Mouse (Mus musculus): ENCODE measurements at regions not wholly inside any gene's neighbourhood (a gene's known extent, or its start where the extent isn't known, plus 50 kb on each side); places are given as distances from the start of the nearest gene placed in this dataset.

GRCm38 (mm10) chr1:107677404-107677803 lies 87.6 kb downstream of the Serpinb8 start:
- Histone ChIP-seq H3K4me2 (replicated peaks) (no peak overlapping the region), H3K9ac (replicated peaks) (no peak overlapping the region), H3K27me3 (no peaks in the 10 kb centered on the region), H3K36me3 (no peaks in the 10 kb centered on the region), H3K4me1 (replicated peaks) (no peaks in the 10 kb centered on the region), H3K4me3 (replicated peaks) (no peak overlapping the region), H3K27ac (no peak overlapping the region), H3K9me3 (no peaks in the 10 kb centered on the region)
- WGBS, result 81% methylated on average over 2 of the region's 2 CpGs
- ATAC-seq, result no peak

DNA sequence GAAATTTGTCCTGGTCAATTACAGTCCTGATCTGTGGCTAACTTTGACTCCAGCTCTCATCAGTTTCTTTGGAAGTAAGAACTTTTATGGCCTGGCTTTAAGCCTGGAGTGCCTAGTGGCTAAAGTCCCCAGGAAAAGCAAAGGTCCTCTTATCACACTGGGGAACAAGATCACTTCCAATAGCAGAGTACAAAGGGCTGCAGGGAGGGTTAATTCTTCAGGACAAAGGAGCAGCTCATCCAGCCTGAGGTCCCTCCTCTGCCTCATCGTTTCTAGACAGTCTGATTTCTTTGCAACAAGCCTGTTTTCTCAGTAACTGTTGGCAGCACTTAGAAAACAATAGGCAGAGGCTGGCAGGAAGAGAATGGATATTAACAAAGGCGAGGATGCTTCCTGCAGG lies 107.1 kb downstream of the Serpinb8 start:
- no peaks in the 10 kb centered on the region for H3K27me3 ChIP-seq
- H3K36me3 ChIP-seq, result no peaks in the 10 kb centered on the region
- H3K9me3 ChIP-seq, result no peaks in the 10 kb centered on the region
- H3K27ac ChIP-seq, result no peak overlapping the region
- H3K4me2 ChIP-seq (replicated peaks), result no peak overlapping the region
- no peak overlapping the region for H3K9ac ChIP-seq (replicated peaks)
- H3K4me1 ChIP-seq (replicated peaks), result 0 out of 2 replicates have a peak, but pooled peaks cover 3% of the 10 kb centered on the region
- no peak overlapping the region for H3K4me3 ChIP-seq (replicated peaks)
- no peak for ATAC-seq
- WGBS, result 7% methylated on average over 2 of the region's 2 CpGs

DNA sequence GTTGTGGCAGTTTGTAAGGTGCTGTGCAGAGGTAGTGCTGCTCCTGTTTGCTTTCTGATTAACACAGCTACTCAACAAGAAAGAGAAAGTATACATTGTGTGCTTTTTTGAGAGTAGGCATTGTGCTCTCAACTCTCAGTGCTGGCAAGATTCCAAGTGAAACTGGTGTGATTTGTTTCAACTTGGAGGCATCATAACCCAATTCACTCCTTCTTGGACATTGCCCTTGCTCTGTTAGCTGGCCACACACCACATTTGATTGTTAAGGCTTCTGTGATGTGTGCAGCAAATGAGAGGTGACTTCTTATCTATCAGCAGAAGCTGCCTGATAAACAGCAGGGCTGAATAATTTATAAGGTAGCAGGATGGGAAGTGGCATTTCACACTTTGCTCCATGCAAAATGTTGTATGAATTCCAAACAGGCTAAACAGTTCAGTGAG lies 116.3 kb downstream of the Serpinb8 start:
- Histone ChIP-seq H3K36me3 (no peaks in the 10 kb centered on the region), H3K9ac (replicated peaks) (no peak overlapping the region), H3K9me3 (no peaks in the 10 kb centered on the region), H3K4me3 (replicated peaks) (no peak overlapping the region), H3K4me2 (replicated peaks) (no peak overlapping the region), H3K4me1 (replicated peaks) (no peaks in the 10 kb centered on the region), H3K27ac (no peak overlapping the region), H3K27me3 (no peaks in the 10 kb centered on the region)
- no peak for ATAC-seq

- no peak for ATAC-seq
- Histone ChIP-seq H3K27ac (no peak overlapping the region), H3K36me3 (no peaks in the 10 kb centered on the region), H3K4me3 (replicated peaks) (no peak overlapping the region), H3K4me2 (replicated peaks) (no peak overlapping the region), H3K9me3 (no peaks in the 10 kb centered on the region), H3K9ac (replicated peaks) (no peak overlapping the region), H3K27me3 (no peaks in the 10 kb centered on the region), H3K4me1 (replicated peaks) (no peaks in the 10 kb centered on the region)
- WGBS, result 94% methylated on average over 5 of the region's 5 CpGs
Measured at GRCm38 (mm10) chr1:107708601-107709000, 118.8 kb downstream of the Serpinb8 start.

GRCm38 (mm10) chr1:107714869-107715268 lies 125.1 kb downstream of the Serpinb8 start:
- 97% methylated on average over 1 of the region's 1 CpGs for WGBS
- Histone ChIP-seq H3K36me3 (no peaks in the 10 kb centered on the region), H3K27ac (no peak overlapping the region), H3K9ac (replicated peaks) (no peak overlapping the region), H3K4me3 (replicated peaks) (no peak overlapping the region), H3K4me2 (replicated peaks) (no peak overlapping the region), H3K9me3 (no peaks in the 10 kb centered on the region), H3K27me3 (no peaks in the 10 kb centered on the region), H3K4me1 (replicated peaks) (no peaks in the 10 kb centered on the region)
- ATAC-seq, result no peak

DNA sequence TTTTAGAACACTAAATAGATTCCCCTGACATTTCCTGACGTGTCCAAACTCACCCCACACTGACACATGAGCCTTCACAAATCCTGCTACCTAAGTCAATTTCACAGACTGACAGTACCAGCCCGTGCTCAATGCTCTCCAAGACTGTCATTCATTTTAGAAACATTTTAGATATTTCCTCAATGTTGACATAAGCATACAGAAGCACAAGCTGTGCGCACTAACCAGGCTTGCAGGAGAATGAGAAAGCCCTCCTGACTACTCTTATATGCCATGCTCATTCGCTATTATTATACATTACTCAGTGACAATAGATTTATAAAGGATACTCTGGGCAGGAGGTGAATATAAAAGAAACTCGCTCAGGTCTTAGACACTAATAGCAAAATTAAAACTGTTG lies 129.5 kb downstream of the Serpinb8 start:
- Histone ChIP-seq H3K4me3 (replicated peaks) (no peak overlapping the region), H3K9ac (replicated peaks) (no peak overlapping the region), H3K4me2 (replicated peaks) (no peak overlapping the region), H3K36me3 (no peaks in the 10 kb centered on the region), H3K27ac (no peak overlapping the region), H3K4me1 (replicated peaks) (no peaks in the 10 kb centered on the region), H3K9me3 (no peaks in the 10 kb centered on the region), H3K27me3 (no peaks in the 10 kb centered on the region)
- 73% methylated on average over 5 of the region's 5 CpGs for WGBS
- no peak for ATAC-seq

- Histone ChIP-seq H3K4me3 (replicated peaks) (no peak overlapping the region), H3K27me3 (no peaks in the 10 kb centered on the region), H3K4me1 (replicated peaks) (no peaks in the 10 kb centered on the region), H3K27ac (no peak overlapping the region), H3K36me3 (no peaks in the 10 kb centered on the region), H3K9ac (replicated peaks) (no peak overlapping the region), H3K4me2 (replicated peaks) (no peak overlapping the region), H3K9me3 (no peaks in the 10 kb centered on the region)
- no peak for ATAC-seq
- 83% methylated on average over 11 of the region's 11 CpGs for WGBS
Measured at GRCm38 (mm10) chr1:107728113-107728839, 138.5 kb downstream of the Serpinb8 start.

GRCm38 (mm10) chr1:107765307-107765706 lies 175.5 kb downstream of the Serpinb8 start:
- Histone ChIP-seq H3K27ac (no peak overlapping the region), H3K4me1 (replicated peaks) (no peaks in the 10 kb centered on the region), H3K4me2 (replicated peaks) (no peak overlapping the region), H3K9ac (replicated peaks) (no peak overlapping the region), H3K36me3 (no peaks in the 10 kb centered on the region), H3K4me3 (replicated peaks) (no peak overlapping the region), H3K9me3 (no peaks in the 10 kb centered on the region), H3K27me3 (no peaks in the 10 kb centered on the region)
- 88% methylated on average over 1 of the region's 1 CpGs for WGBS
- ATAC-seq, result no peak

DNA sequence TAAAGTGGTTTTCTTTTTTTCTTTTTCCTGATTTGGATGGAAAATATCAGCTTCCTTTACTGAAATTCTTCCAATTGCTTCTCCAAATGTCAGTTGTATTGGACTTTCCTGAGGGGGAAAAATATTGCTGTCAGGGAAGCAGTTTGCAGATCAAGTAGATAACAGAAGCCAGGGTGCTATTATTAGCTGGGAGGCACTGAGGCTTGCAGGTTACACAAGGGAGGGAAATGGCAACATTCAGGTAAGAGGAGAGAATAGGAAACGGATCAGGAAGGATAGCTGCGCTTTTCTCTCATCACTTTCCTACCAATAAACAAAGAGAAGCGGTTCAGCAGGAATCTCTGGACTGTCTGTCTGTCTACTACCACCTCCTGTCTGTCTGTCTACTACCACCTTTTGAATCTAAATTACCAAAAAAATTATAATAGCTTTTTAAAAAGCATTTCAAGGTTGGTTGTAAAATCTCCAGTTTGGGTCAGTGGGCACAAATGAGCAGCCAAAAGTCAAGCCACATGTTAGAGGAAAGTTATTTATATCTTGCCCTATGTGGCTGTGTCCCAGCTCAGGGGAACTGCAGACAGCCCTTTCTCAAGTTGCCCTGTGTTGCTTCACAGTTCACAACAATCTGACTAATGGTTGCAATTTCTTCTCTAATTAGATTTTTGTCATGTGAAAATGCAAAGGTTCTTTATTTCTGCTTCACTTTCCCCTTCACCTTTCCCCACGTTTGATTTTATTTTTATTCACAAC lies 177.6 kb downstream of the Serpinb8 start:
- Histone ChIP-seq H3K9me3 (no peaks in the 10 kb centered on the region), H3K4me1 (replicated peaks) (no peaks in the 10 kb centered on the region), H3K9ac (replicated peaks) (no peak overlapping the region), H3K27me3 (no peaks in the 10 kb centered on the region), H3K27ac (0 out of 2 replicates have a peak overlapping the region, but pooled peaks have one; percentile 30), H3K4me2 (replicated peaks) (no peak overlapping the region), H3K4me3 (replicated peaks) (no peak overlapping the region), H3K36me3 (no peaks in the 10 kb centered on the region)
- no peak for ATAC-seq
- WGBS, result 72% methylated on average over 4 of the region's 4 CpGs

DNA sequence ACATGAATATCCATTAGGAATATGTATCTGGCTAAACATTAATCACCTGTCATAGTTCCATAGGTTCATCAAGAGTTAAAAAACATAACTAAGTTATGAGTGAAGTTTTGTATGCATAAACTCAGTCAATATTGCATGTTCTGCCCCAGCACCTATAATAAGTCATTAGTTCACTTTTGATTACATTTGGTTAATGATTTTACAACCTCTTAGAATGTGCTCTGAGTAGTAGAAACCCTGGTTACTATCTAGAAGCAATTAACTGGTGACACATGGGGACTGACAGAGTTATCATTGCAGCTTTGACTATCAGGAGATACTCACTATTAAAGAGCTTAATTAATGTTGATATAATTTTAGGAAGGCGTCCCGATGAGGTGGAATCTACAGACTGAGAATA lies 183.2 kb downstream of the Serpinb8 start:
- H3K27me3 ChIP-seq, result no peaks in the 10 kb centered on the region
- H3K9me3 ChIP-seq, result no peaks in the 10 kb centered on the region
- H3K36me3 ChIP-seq, result no peaks in the 10 kb centered on the region
- no peak overlapping the region for H3K27ac ChIP-seq
- H3K4me3 ChIP-seq (replicated peaks), result no peak overlapping the region
- H3K4me2 ChIP-seq (replicated peaks), result no peak overlapping the region
- no peak for ATAC-seq
- no peak overlapping the region for H3K9ac ChIP-seq (replicated peaks)
- 86% methylated on average over 2 of the region's 2 CpGs for WGBS
- no peaks in the 10 kb centered on the region for H3K4me1 ChIP-seq (replicated peaks)

DNA sequence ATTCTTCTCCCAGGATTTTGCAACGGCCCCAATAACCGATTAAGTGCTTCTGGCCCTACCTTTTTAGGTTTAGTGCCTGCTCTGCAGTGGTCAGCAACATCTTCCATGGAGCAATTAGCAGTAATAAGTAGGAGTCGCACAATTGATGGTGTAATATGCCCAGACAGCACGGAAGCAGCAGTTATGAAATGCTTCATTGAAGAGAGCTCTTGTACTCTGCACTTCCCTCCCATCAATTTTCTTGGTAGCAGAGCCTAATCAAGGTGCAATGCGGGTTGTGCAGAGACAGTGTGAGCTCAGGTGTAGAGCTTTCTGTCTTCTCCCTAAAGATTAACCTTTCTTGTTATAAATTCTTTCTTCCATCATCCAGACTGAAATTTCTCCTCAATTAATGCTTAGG lies 193.3 kb downstream of the Serpinb8 start:
- Histone ChIP-seq H3K27ac (no peak overlapping the region), H3K27me3 (no peaks in the 10 kb centered on the region), H3K4me3 (replicated peaks) (no peak overlapping the region), H3K4me1 (replicated peaks) (no peaks in the 10 kb centered on the region), H3K4me2 (replicated peaks) (no peak overlapping the region), H3K9me3 (no peaks in the 10 kb centered on the region), H3K9ac (replicated peaks) (no peak overlapping the region), H3K36me3 (no peaks in the 10 kb centered on the region)
- 78% methylated on average over 5 of the region's 5 CpGs for WGBS
- no peak for ATAC-seq

DNA sequence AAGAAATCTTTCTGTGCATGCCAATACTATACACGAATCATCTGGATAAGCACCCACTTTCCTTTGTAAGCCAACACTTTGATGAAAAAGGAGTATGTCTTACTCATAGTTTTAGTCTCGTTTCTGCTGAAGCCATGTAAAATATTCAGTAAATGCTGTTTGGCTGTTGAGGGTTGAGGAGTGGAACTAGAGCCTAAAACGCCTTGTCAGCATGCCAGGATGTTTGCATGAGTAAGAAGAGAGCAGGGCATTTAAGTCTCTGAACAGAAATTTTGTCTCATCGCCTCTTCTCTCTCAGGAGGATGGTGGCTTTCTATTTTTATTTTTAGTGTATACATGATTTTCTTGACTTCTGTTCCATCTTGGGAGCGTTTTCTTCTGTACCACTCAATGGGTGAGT lies 216.0 kb downstream of the Serpinb8 start:
- Histone ChIP-seq H3K9ac (replicated peaks) (no peak overlapping the region), H3K4me2 (replicated peaks) (no peak overlapping the region), H3K9me3 (no peaks in the 10 kb centered on the region), H3K4me1 (replicated peaks) (no peaks in the 10 kb centered on the region), H3K27me3 (no peaks in the 10 kb centered on the region), H3K36me3 (no peaks in the 10 kb centered on the region), H3K27ac (no peak overlapping the region), H3K4me3 (replicated peaks) (no peak overlapping the region)
- no peak for ATAC-seq
- WGBS, result 91% methylated on average over 5 of the region's 5 CpGs

All from midbrain, embryonic 13.5 days (tissue).